Mouse (Mus musculus) heart, adult 2 months (tissue): ENCODE data around the gene Rnf220.

Source experiments
- CTCF ChIP-seq: fragments of 200-600 bp; IDR thresholded peaks from 2 replicates; pipeline ENCODE4 v1.8.1; 2022; ENCODE audit warnings: antibody characterized with exemption, mild to moderate bottlenecking, moderate library complexity
- EP300 ChIP-seq: fragments of 200-500 bp; IDR thresholded peaks from 2 replicates; pipeline ENCODE4 v1.6.1; 2011; ENCODE audit warnings: low read depth, low read length, control low read depth; ENCODE audit not compliant: insufficient read depth
- POLR2A ChIP-seq: fragments of 200-500 bp; IDR thresholded peaks from 2 replicates; pipeline ENCODE4 v1.6.1; 2011; ENCODE audit warnings: mild to moderate bottlenecking, low read depth, low read length, control low read depth; ENCODE audit not compliant: insufficient read depth

GRCm38 (mm10) chr4:117545448-117545847, 48.6 kb upstream of the Rnf220 start:
- no peak for TF ChIP-seq POLR2A
- TF ChIP-seq CTCF = no peak
- no peak for TF ChIP-seq EP300
